Mouse (Mus musculus): ENCODE measurements around the gene Pomp. TPM values are rescaled to one million over a fixed set of nuclear protein-coding genes. Genes with fewer than 3 reads are reported as not detected.

Pomp gene
- polyA plus RNA-seq, 1 experiment from 2014 or later: 491 TPM

GRCm38 (mm10) chr5:147845319-147845718 is 14.9 kb upstream of the Pomp start:
- 81% methylated on average over 3 of the region's 3 CpGs for WGBS
- no peaks in the 10 kb centered on the region for H3K36me3 ChIP-seq (ENCODE audit: control insufficient read depth, insufficient read depth, low read length)
- no peak overlapping the region for H3K9ac ChIP-seq (replicated peaks; ENCODE audit: low read length)
- no peak for ATAC-seq (ENCODE audit: low FRiP score, low TSS enrichment)
- no peak overlapping the region for H3K27ac ChIP-seq (replicated peaks; ENCODE audit: low read depth, low read length)
- no peaks in the 10 kb centered on the region for H3K27me3 ChIP-seq (ENCODE audit: control insufficient read depth, insufficient read depth, low read length)
- no peaks in the 10 kb centered on the region for H3K4me1 ChIP-seq (ENCODE audit: control insufficient read depth, insufficient read depth, low read length)
- H3K4me3 ChIP-seq (replicated peaks; ENCODE audit: low read depth, low read length): no peak overlapping the region
- H3K4me2 ChIP-seq (ENCODE audit: low read length): no peak overlapping the region
- no peaks in the 10 kb centered on the region for H3K9me3 ChIP-seq (ENCODE audit: control insufficient read depth, low read length)
- no peak for DNase-seq

DNA sequence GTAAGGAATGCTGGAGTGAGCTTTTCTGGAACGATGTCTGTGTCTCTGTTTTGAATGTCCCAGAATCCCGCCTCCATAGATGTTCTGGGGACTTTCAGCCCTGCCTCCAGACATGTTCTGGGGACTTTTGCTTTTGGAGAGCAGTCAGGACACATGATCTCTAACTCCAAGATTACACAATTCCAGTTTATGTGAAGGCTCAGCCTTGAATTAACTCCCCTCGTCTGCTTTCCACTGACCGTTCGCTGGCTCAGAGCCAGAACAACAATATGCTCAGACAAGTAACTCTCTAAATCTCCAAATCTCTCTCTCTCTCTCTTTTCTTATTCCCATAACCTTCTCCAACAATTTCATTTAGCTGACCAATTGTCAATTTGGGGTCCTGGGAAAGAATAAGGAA is 12.9 kb upstream of the Pomp start:
- Histone ChIP-seq H3K9ac (replicated peaks; ENCODE audit: low read length) (no peak overlapping the region), H3K27ac (replicated peaks; ENCODE audit: low read depth, low read length) (no peak overlapping the region), H3K27me3 (ENCODE audit: control insufficient read depth, insufficient read depth, low read length) (no peaks in the 10 kb centered on the region), H3K4me1 (ENCODE audit: control insufficient read depth, insufficient read depth, low read length) (no peaks in the 10 kb centered on the region), H3K9me3 (ENCODE audit: control insufficient read depth, low read length) (no peaks in the 10 kb centered on the region), H3K4me3 (replicated peaks; ENCODE audit: low read depth, low read length) (no peak overlapping the region), H3K36me3 (ENCODE audit: control insufficient read depth, insufficient read depth, low read length) (no peaks in the 10 kb centered on the region), H3K4me2 (ENCODE audit: low read length) (no peak overlapping the region)
- no peak for ATAC-seq (ENCODE audit: low FRiP score, low TSS enrichment)
- DNase-seq: peak; percentile 23
- WGBS: 62% methylated on average over 5 of the region's 5 CpGs

DNA sequence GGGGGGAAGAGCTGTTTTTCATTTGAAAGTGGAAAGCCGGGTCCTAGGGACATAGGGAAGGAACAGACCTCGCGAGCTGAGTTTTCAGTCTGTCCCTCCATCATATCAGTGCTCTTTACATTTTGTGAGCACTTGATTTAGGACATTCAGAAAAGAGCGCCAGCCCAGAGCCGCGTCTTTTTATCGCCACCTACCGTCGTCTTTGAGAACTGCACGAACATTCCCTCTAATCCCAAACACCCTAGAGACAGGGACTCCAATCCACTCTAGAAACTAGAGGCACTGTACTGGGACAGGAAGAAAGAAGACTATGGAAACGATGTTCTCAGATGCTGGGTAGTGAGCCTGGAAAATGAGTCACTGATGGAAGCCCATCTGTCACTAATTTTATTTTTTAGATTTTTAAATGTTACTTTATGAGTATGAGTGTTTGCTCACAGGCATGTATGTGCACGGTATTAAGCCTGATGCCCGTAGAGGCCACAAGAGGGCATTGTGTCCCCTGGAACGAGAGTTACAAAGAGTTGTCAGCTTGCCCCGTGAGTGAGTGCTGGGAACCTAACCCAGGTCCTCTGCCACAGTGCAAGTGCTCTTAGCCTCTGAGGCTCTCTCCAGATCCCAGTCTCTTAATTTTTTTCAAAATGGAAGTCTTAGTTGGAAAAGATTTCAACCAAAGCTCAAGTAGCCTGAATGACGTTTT is 11.9 kb upstream of the Pomp start:
- Histone ChIP-seq H3K4me1 (ENCODE audit: control insufficient read depth, insufficient read depth, low read length) (no peaks in the 10 kb centered on the region), H3K36me3 (ENCODE audit: control insufficient read depth, insufficient read depth, low read length) (no peaks in the 10 kb centered on the region), H3K4me2 (ENCODE audit: low read length) (peak overlapping the region; percentile 28; the same call in 1 of the 2 replicates), H3K27me3 (ENCODE audit: control insufficient read depth, insufficient read depth, low read length) (no peaks in the 10 kb centered on the region), H3K4me3 (replicated peaks; ENCODE audit: low read depth, low read length) (no peak overlapping the region), H3K9me3 (ENCODE audit: control insufficient read depth, low read length) (no peaks in the 10 kb centered on the region), H3K9ac (replicated peaks; ENCODE audit: low read length) (no peak overlapping the region), H3K27ac (replicated peaks; ENCODE audit: low read depth, low read length) (no peak overlapping the region)
- ATAC-seq (ENCODE audit: low FRiP score, low TSS enrichment) (no peak), DNase-seq (peak; percentile 90)
- 25% methylated on average over 16 of the region's 16 CpGs for WGBS

GRCm38 (mm10) chr5:147850194-147850593 is 10.1 kb upstream of the Pomp start:
- 71% methylated on average over 7 of the region's 7 CpGs for WGBS

DNA sequence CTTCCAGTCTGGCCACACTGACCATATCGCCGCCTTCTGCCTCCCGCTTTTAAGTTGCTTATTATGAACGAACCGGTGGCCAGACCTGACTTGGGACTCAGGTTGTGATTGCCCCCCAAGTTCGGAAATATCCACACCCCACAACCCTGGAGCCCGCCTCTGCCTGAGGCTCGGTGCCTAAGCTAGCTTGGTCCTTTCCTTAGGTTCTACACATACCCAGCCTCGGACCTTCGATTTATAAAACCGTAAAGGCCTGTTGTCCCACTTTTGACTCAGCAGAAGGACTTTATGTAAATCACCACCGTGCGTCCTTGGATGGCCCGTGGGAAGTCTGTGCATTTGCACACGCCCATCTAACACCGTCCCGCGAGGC is 199 bp upstream of the Pomp start:
- peaks cover 26% of the 10 kb centered on the region for H3K36me3 ChIP-seq (ENCODE audit: control insufficient read depth, insufficient read depth, low read length)
- DNase-seq: no peak
- peak overlapping the region; percentile 83 for H3K9ac ChIP-seq (replicated peaks; ENCODE audit: low read length)
- peak overlapping the region; percentile 94 for H3K4me3 ChIP-seq (replicated peaks; ENCODE audit: low read depth, low read length)
- no peaks in the 10 kb centered on the region for H3K9me3 ChIP-seq (ENCODE audit: control insufficient read depth, low read length)
- H3K4me2 ChIP-seq (ENCODE audit: low read length): peak overlapping the region; percentile 77
- H3K4me1 ChIP-seq (ENCODE audit: control insufficient read depth, insufficient read depth, low read length): peaks cover 11% of the 10 kb centered on the region; the same call in 1 of the 2 replicates
- WGBS: 2% methylated on average over 18 of the region's 18 CpGs
- peak overlapping the region; percentile 77 for H3K27ac ChIP-seq (replicated peaks; ENCODE audit: low read depth, low read length)
- no peaks in the 10 kb centered on the region for H3K27me3 ChIP-seq (ENCODE audit: control insufficient read depth, insufficient read depth, low read length)
- peak; percentile 47 for ATAC-seq (ENCODE audit: low FRiP score, low TSS enrichment)

More at GRCm38 (mm10) chr5:147850194-147850593, 10.1 kb upstream of the Pomp start:
- Histone ChIP-seq H3K9me3 (ENCODE audit: control insufficient read depth, low read length) (no peaks in the 10 kb centered on the region), H3K36me3 (ENCODE audit: control insufficient read depth, insufficient read depth, low read length) (no peaks in the 10 kb centered on the region), H3K4me1 (ENCODE audit: control insufficient read depth, insufficient read depth, low read length) (no peaks in the 10 kb centered on the region), H3K4me2 (ENCODE audit: low read length) (no peak overlapping the region), H3K9ac (replicated peaks; ENCODE audit: low read length) (no peak overlapping the region), H3K4me3 (replicated peaks; ENCODE audit: low read depth, low read length) (no peak overlapping the region), H3K27ac (replicated peaks; ENCODE audit: low read depth, low read length) (no peak overlapping the region), H3K27me3 (ENCODE audit: control insufficient read depth, insufficient read depth, low read length) (no peaks in the 10 kb centered on the region)
- DNase-seq (no peak), ATAC-seq (ENCODE audit: low FRiP score, low TSS enrichment) (no peak)

- H3K27ac ChIP-seq (replicated peaks; ENCODE audit: low read depth, low read length): no peak overlapping the region
- H3K9ac ChIP-seq (replicated peaks; ENCODE audit: low read length): no peak overlapping the region
- 93% methylated on average over 4 of the region's 4 CpGs for WGBS
- ATAC-seq (ENCODE audit: low FRiP score, low TSS enrichment): no peak
- no peaks in the 10 kb centered on the region for H3K27me3 ChIP-seq (ENCODE audit: control insufficient read depth, insufficient read depth, low read length)
- no peak overlapping the region for H3K4me2 ChIP-seq (ENCODE audit: low read length)
- no peak for DNase-seq
- H3K9me3 ChIP-seq (ENCODE audit: control insufficient read depth, low read length): no peaks in the 10 kb centered on the region
- H3K36me3 ChIP-seq (ENCODE audit: control insufficient read depth, insufficient read depth, low read length): peaks cover 88% of the 10 kb centered on the region
- no peak overlapping the region for H3K4me3 ChIP-seq (replicated peaks; ENCODE audit: low read depth, low read length)
- no peaks in the 10 kb centered on the region for H3K4me1 ChIP-seq (ENCODE audit: control insufficient read depth, insufficient read depth, low read length)
Observed at GRCm38 (mm10) chr5:147868674-147869073, 8.4 kb downstream of the Pomp start.

- peaks cover 89% of the 10 kb centered on the region for H3K36me3 ChIP-seq (ENCODE audit: control insufficient read depth, insufficient read depth, low read length)
- 92% methylated on average over 6 of the region's 6 CpGs for WGBS
Observed at GRCm38 (mm10) chr5:147869568-147869967, 9.3 kb downstream of the Pomp start.

GRCm38 (mm10) chr5:147870296-147870695 is 10.0 kb downstream of the Pomp start:
- H3K9ac ChIP-seq (replicated peaks; ENCODE audit: low read length): no peak overlapping the region
- H3K4me2 ChIP-seq (ENCODE audit: low read length): no peak overlapping the region
- ATAC-seq (ENCODE audit: low FRiP score, low TSS enrichment) (no peak), DNase-seq (no peak)
- H3K4me3 ChIP-seq (replicated peaks; ENCODE audit: low read depth, low read length): no peak overlapping the region
- no peaks in the 10 kb centered on the region for H3K9me3 ChIP-seq (ENCODE audit: control insufficient read depth, low read length)
- WGBS: 91% methylated on average over 1 of the region's 1 CpGs
- peaks cover 90% of the 10 kb centered on the region for H3K36me3 ChIP-seq (ENCODE audit: control insufficient read depth, insufficient read depth, low read length)
- H3K27me3 ChIP-seq (ENCODE audit: control insufficient read depth, insufficient read depth, low read length): no peaks in the 10 kb centered on the region
- H3K27ac ChIP-seq (replicated peaks; ENCODE audit: low read depth, low read length): no peak overlapping the region
- H3K4me1 ChIP-seq (ENCODE audit: control insufficient read depth, insufficient read depth, low read length): no peaks in the 10 kb centered on the region

More at GRCm38 (mm10) chr5:147869568-147869967, 9.3 kb downstream of the Pomp start:
- no peak overlapping the region for H3K4me3 ChIP-seq (replicated peaks; ENCODE audit: low read depth, low read length)
- DNase-seq: no peak
- no peaks in the 10 kb centered on the region for H3K9me3 ChIP-seq (ENCODE audit: control insufficient read depth, low read length)
- no peaks in the 10 kb centered on the region for H3K4me1 ChIP-seq (ENCODE audit: control insufficient read depth, insufficient read depth, low read length)
- H3K27me3 ChIP-seq (ENCODE audit: control insufficient read depth, insufficient read depth, low read length): no peaks in the 10 kb centered on the region
- H3K9ac ChIP-seq (replicated peaks; ENCODE audit: low read length): no peak overlapping the region
- H3K4me2 ChIP-seq (ENCODE audit: low read length): no peak overlapping the region
- no peak for ATAC-seq (ENCODE audit: low FRiP score, low TSS enrichment)
- H3K27ac ChIP-seq (replicated peaks; ENCODE audit: low read depth, low read length): no peak overlapping the region

- 92% methylated on average over 15 of the region's 15 CpGs for WGBS
- Histone ChIP-seq H3K27ac (replicated peaks; ENCODE audit: low read depth, low read length) (no peak overlapping the region), H3K4me3 (replicated peaks; ENCODE audit: low read depth, low read length) (no peak overlapping the region), H3K36me3 (ENCODE audit: control insufficient read depth, insufficient read depth, low read length) (peaks cover 96% of the 10 kb centered on the region), H3K27me3 (ENCODE audit: control insufficient read depth, insufficient read depth, low read length) (no peaks in the 10 kb centered on the region), H3K4me2 (ENCODE audit: low read length) (no peak overlapping the region), H3K4me1 (ENCODE audit: control insufficient read depth, insufficient read depth, low read length) (no peaks in the 10 kb centered on the region), H3K9ac (replicated peaks; ENCODE audit: low read length) (no peak overlapping the region), H3K9me3 (ENCODE audit: control insufficient read depth, low read length) (no peaks in the 10 kb centered on the region)
- no peak for ATAC-seq (ENCODE audit: low FRiP score, low TSS enrichment)
- DNase-seq: no peak
Observed at GRCm38 (mm10) chr5:147871091-147871820, 11.0 kb downstream of the Pomp start.

Measured in midbrain, embryonic 14.5 days (tissue).